Mouse (Mus musculus): ENCODE results near the gene Brpf1.
"Not testable (repeated sequence)": the region's sequence is repeated elsewhere in the genome, so short reads cannot be mapped to it uniquely, and the experiment has no call there.

The Brpf1 gene

GRCm38 (mm10) chr6:113306322-113306985, 483 bp upstream of the Brpf1 start:
- peak; percentile 99 for DNase-seq (ENCODE audit: low spot score in 2 of 2)

GRCm38 (mm10) chr6:113307481-113308121, 664 bp downstream of the Brpf1 start:
- DNase-seq (ENCODE audit: low spot score in 2 of 2), result no peak

GRCm38 (mm10) chr6:113308141-113308540, 1.2 kb downstream of the Brpf1 start:
- peak in 1 of 2 experiments; percentile 59 for DNase-seq (ENCODE audit: low spot score in 2 of 2)

- no peak for DNase-seq (ENCODE audit: low spot score in 2 of 2)
These were observed 9.0 kb downstream of the Brpf1 start for GRCm38 (mm10) chr6:113315972-113316371.

GRCm38 (mm10) chr6:113326533-113327315, 19.8 kb downstream of the Brpf1 start, which contains the start of gene Ogg1:
TSS of gene Ogg1 (plus strand) at chr6:113326972.
- peak; percentile 99 for DNase-seq (ENCODE audit: low spot score in 2 of 2)

- DNase-seq (ENCODE audit: low spot score in 2 of 2), result no peak
These were observed 22.5 kb downstream of the Brpf1 start for GRCm38 (mm10) chr6:113329396-113329795.

GRCm38 (mm10) chr6:113330547-113330946, 23.6 kb downstream of the Brpf1 start:
- DNase-seq (ENCODE audit: low spot score in 2 of 2), result no peak

GRCm38 (mm10) chr6:113331721-113332120, 24.8 kb downstream of the Brpf1 start:
- no peak for DNase-seq (ENCODE audit: low spot score in 2 of 2)

GRCm38 (mm10) chr6:113332734-113333133, 25.8 kb downstream of the Brpf1 start:
- not testable (repeated sequence) for DNase-seq (ENCODE audit: low spot score in 2 of 2)

GRCm38 (mm10) chr6:113333137-113333950, 26.4 kb downstream of the Brpf1 start:
- peak in 1 of 2 experiments; percentile 73 for DNase-seq (ENCODE audit: low spot score in 2 of 2)

GRCm38 (mm10) chr6:113334216-113334615, 27.3 kb downstream of the Brpf1 start:
- DNase-seq (ENCODE audit: low spot score in 2 of 2), result no peak

- no peak for DNase-seq (ENCODE audit: low spot score in 2 of 2)
These were observed 30.1 kb downstream of the Brpf1 start for GRCm38 (mm10) chr6:113336852-113337620.

- DNase-seq (ENCODE audit: low spot score in 2 of 2), result no peak
These were observed 34.6 kb downstream of the Brpf1 start for GRCm38 (mm10) chr6:113341574-113341973.

GRCm38 (mm10) chr6:113342297-113342696, 35.4 kb downstream of the Brpf1 start:
- no peak for DNase-seq (ENCODE audit: low spot score in 2 of 2)

GRCm38 (mm10) chr6:113343177-113344092, 36.5 kb downstream of the Brpf1 start, which contains the start of gene Camk1:
TSS of gene Camk1 (minus strand) at chr6:113343984.
- DNase-seq (ENCODE audit: low spot score in 2 of 2), result peak in 1 of 2 experiments; percentile 79

- DNase-seq (ENCODE audit: low spot score in 2 of 2), result no peak
These were observed 37.4 kb downstream of the Brpf1 start for GRCm38 (mm10) chr6:113344321-113344720.

GRCm38 (mm10) chr6:113346897-113347296, 40.0 kb downstream of the Brpf1 start:
- no peak for DNase-seq (ENCODE audit: low spot score in 2 of 2)

- no peak for DNase-seq (ENCODE audit: low spot score in 2 of 2)
These were observed 43.6 kb downstream of the Brpf1 start for GRCm38 (mm10) chr6:113350538-113350937.

- no peak for DNase-seq (ENCODE audit: low spot score in 2 of 2)
These were observed 44.2 kb downstream of the Brpf1 start for GRCm38 (mm10) chr6:113351161-113351560.

GRCm38 (mm10) chr6:113351653-113352052, 44.7 kb downstream of the Brpf1 start:
- no peak for DNase-seq (ENCODE audit: low spot score in 2 of 2)

Measured in left cerebral cortex, adult 9 months (tissue).